Mouse (Mus musculus) heart, adult 11 months (tissue): Measurements from ENCODE around the gene Rbm4.

Experiments used
- DNase-seq: peaks from one replicate; pipeline ENCODE4 v3.0.0; 2022

The Rbm4 gene

GRCm38 (mm10) chr19:4739053-4739452 lies 54.6 kb downstream of the Rbm4 start:
- peak; percentile 83 for DNase-seq

- DNase-seq, result no peak
These were observed 55.8 kb downstream of the Rbm4 start for GRCm38 (mm10) chr19:4737866-4738265.
